Comparison of ENCODE assay signal across 8 mouse cellular contexts in genomic region chr11:93968848-93969128, GRCm38 (mm10). TPM values are rescaled to one million over a fixed set of nuclear protein-coding genes. Genes with fewer than 3 reads are reported as not detected.
DNase-seq lines count a peak whose midpoint lies in the region; ATAC-seq and TF ChIP-seq lines count a peak whose summit lies in the region.

No protein-coding gene starts in this region.

- no peaks in the 10 kb centered on the region for H3K9me3 ChIP-seq in hindbrain, embryonic 15.5 days
- no peaks in the 10 kb centered on the region for H3K9me3 ChIP-seq in midbrain, embryonic 13.5 days

- H3K4me3 ChIP-seq in kidney, adult 2 months (ENCODE audit: insufficient read depth, low read depth, low read length) = no peak overlapping the region
- peak overlapping the region; percentile 96; the same call in 1 of the 2 replicates for H3K4me3 ChIP-seq in hindbrain, embryonic 15.5 days
- H3K4me3 ChIP-seq in midbrain, embryonic 13.5 days (replicated peaks) = peak overlapping the region; percentile 74
- H3K4me3 ChIP-seq in thymus, adult 2 months (ENCODE audit: control insufficient read depth, insufficient read depth, low read length) = no peak overlapping the region

- peak overlapping the region; percentile 34; the same call in 1 of the 2 replicates for H3K9ac ChIP-seq in hindbrain, embryonic 15.5 days
- peak overlapping the region; percentile 33; the same call in 1 of the 2 replicates for H3K9ac ChIP-seq in midbrain, embryonic 13.5 days (replicated peaks)

- H3K27ac ChIP-seq in kidney, adult 2 months (ENCODE audit: insufficient read depth, low read depth, low read length) = peak overlapping the region; percentile 34; the same call in 1 of the 2 replicates
- H3K27ac ChIP-seq in hindbrain, embryonic 15.5 days (replicated peaks) = peak overlapping the region; percentile 90
- H3K27ac ChIP-seq in midbrain, embryonic 13.5 days = peak overlapping the region; percentile 75
- H3K27ac ChIP-seq in thymus, adult 2 months (ENCODE audit: control insufficient read depth, insufficient read depth, low read length) = no peak overlapping the region

- no peaks in the 10 kb centered on the region for H3K27me3 ChIP-seq in kidney, adult 2 months (replicated peaks; ENCODE audit: control insufficient read depth, insufficient read depth, low read length)
- no peaks in the 10 kb centered on the region for H3K27me3 ChIP-seq in hindbrain, embryonic 15.5 days
- no peaks in the 10 kb centered on the region for H3K27me3 ChIP-seq in midbrain, embryonic 13.5 days
- H3K27me3 ChIP-seq in thymus, adult 2 months (ENCODE audit: control insufficient read depth, insufficient read depth, low read length) = no peaks in the 10 kb centered on the region

- TF ChIP-seq CTCF in kidney, adult 2 months (conservative IDR thresholded peaks at IDR 0.05; ENCODE audit: insufficient read depth, insufficient read length, low read depth, low read length) = no peak
- TF ChIP-seq CTCF in thymus, adult 2 months (IDR thresholded peaks at IDR 0.05; ENCODE audit: borderline replicate concordance, control insufficient read depth, extremely low read depth, insufficient read depth, low read length, poor library complexity) = no peak

- DNase-seq in kidney, adult 2 months = no peak
- no peak for DNase-seq in kidney, postnatal 10 days
- DNase-seq in c-Kit-negative CD71-positive TER-119-positive erythroid progenitor cells, embryonic 14.5 days (ENCODE audit: low read depth, low spot score) = peak; percentile 8
- no peak for DNase-seq in urinary bladder, postnatal 25 days (ENCODE audit: low spot score)
- DNase-seq in left cerebral cortex, adult 18-20 months (ENCODE audit: low spot score in 2 of 2) = no peak
- no peak for DNase-seq in thymus, adult 2 months

- ATAC-seq in hindbrain, embryonic 15.5 days (ENCODE audit: low FRiP score, low read depth) = no peak
- ATAC-seq in midbrain, embryonic 13.5 days = 0 out of 2 replicates have a peak, but pooled peaks have one; percentile 28

- TF ChIP-seq POLR2A in kidney, adult 2 months (IDR thresholded peaks at IDR 0.05; ENCODE audit: low read depth, low read length) = no peak
- TF ChIP-seq POLR2A in thymus, adult 2 months (IDR thresholded peaks at IDR 0.05; ENCODE audit: control insufficient read depth, extremely low read depth, insufficient read depth, low read length, poor library complexity) = no peak

- 38% methylated on average over 6 of the region's 6 CpGs for WGBS in kidney, adult 2 months
- WGBS in hindbrain, embryonic 15.5 days = 50% methylated on average over 6 of the region's 6 CpGs
- WGBS in midbrain, embryonic 13.5 days = 43% methylated on average over 6 of the region's 6 CpGs
- WGBS in thymus, adult 2 months = 48% methylated on average over 6 of the region's 6 CpGs

- peaks cover 3% of the 10 kb centered on the region; the same call in 1 of the 2 replicates for H3K4me1 ChIP-seq in kidney, adult 2 months (ENCODE audit: control insufficient read depth, insufficient read depth, low read length)
- H3K4me1 ChIP-seq in hindbrain, embryonic 15.5 days (replicated peaks) = peaks cover 27% of the 10 kb centered on the region
- H3K4me1 ChIP-seq in midbrain, embryonic 13.5 days (replicated peaks) = peaks cover 31% of the 10 kb centered on the region
- H3K4me1 ChIP-seq in thymus, adult 2 months (replicated peaks; ENCODE audit: control insufficient read depth, insufficient read depth, low read length) = peaks cover 5% of the 10 kb centered on the region

- H3K4me2 ChIP-seq in hindbrain, embryonic 15.5 days = peak overlapping the region; percentile 48
- peak overlapping the region; percentile 32 for H3K4me2 ChIP-seq in midbrain, embryonic 13.5 days (replicated peaks)

- peaks cover 2% of the 10 kb centered on the region; the same call in 1 of the 2 replicates for H3K36me3 ChIP-seq in kidney, adult 2 months (ENCODE audit: control insufficient read depth, insufficient read depth, low read length)
- peaks cover 20% of the 10 kb centered on the region for H3K36me3 ChIP-seq in hindbrain, embryonic 15.5 days
- peaks cover 24% of the 10 kb centered on the region for H3K36me3 ChIP-seq in midbrain, embryonic 13.5 days
- peaks cover 13% of the 10 kb centered on the region; the same call in 1 of the 2 replicates for H3K36me3 ChIP-seq in thymus, adult 2 months (ENCODE audit: control insufficient read depth, insufficient read depth, low read length)

RNA-seq across cellular contexts. Expression of gene Nme1, which starts 0.5 kb away (rescaled TPM):
- polyA plus RNA-seq in kidney, adult 2 months (2012; rRNA removed) = 158 and 178 TPM in 2 replicates
- polyA plus RNA-seq in hindbrain, embryonic 15.5 days (2015; fragmentation: Nextera tagmentation; extraction: Ambion mirVana) = 346 and 369 TPM in 2 replicates
- polyA plus RNA-seq in midbrain, embryonic 13.5 days (2015; fragmentation: Nextera tagmentation; extraction: Ambion mirVana) = 383 and 407 TPM in 2 replicates
- 100 to 1,000 TPM; 108 to 123 TPM for total RNA-seq in left cerebral cortex, adult 18-20 months (2021)
- polyA plus RNA-seq in thymus, adult 2 months (2012; rRNA removed) = 188 and 217 TPM in 2 replicates

RNA-seq across cellular contexts. Expression of gene Gm20390, which starts 0.7 kb away (rescaled TPM):
- polyA plus RNA-seq in kidney, adult 2 months (2012; rRNA removed) = 45.1 and 88.3 TPM in 2 replicates
- 369 and 383 TPM in 2 replicates for polyA plus RNA-seq in hindbrain, embryonic 15.5 days (2015; fragmentation: Nextera tagmentation; extraction: Ambion mirVana)
- polyA plus RNA-seq in midbrain, embryonic 13.5 days (2015; fragmentation: Nextera tagmentation; extraction: Ambion mirVana) = 331 and 360 TPM in 2 replicates
- 100 to 1,000 TPM; 105 to 113 TPM for total RNA-seq in left cerebral cortex, adult 18-20 months (2021)
- polyA plus RNA-seq in thymus, adult 2 months (2012; rRNA removed) = 8.1 and 16.1 TPM in 2 replicates

RNA-seq across cellular contexts. Expression of gene Nme2, which starts 12.7 kb away (rescaled TPM):
- polyA plus RNA-seq in kidney, adult 2 months (2012; rRNA removed) = 380 and 386 TPM in 2 replicates
- polyA plus RNA-seq in hindbrain, embryonic 15.5 days (2015; fragmentation: Nextera tagmentation; extraction: Ambion mirVana) = 94.8 and 100 TPM in 2 replicates
- 63.8 and 79.7 TPM in 2 replicates for polyA plus RNA-seq in midbrain, embryonic 13.5 days (2015; fragmentation: Nextera tagmentation; extraction: Ambion mirVana)
- total RNA-seq in left cerebral cortex, adult 18-20 months (2021) = 10 to 100 TPM; 65.5 to 77.6 TPM
- polyA plus RNA-seq in thymus, adult 2 months (2012; rRNA removed) = 151 and 178 TPM in 2 replicates

RNA-seq across cellular contexts. Expression of gene Spag9, which starts 27.1 kb away (rescaled TPM):
- polyA plus RNA-seq in kidney, adult 2 months (2012; rRNA removed) = 19.1 and 24.6 TPM in 2 replicates
- polyA plus RNA-seq in hindbrain, embryonic 15.5 days (2015; fragmentation: Nextera tagmentation; extraction: Ambion mirVana) = 77.4 and 89.5 TPM in 2 replicates
- polyA plus RNA-seq in midbrain, embryonic 13.5 days (2015; fragmentation: Nextera tagmentation; extraction: Ambion mirVana) = 108 and 109 TPM in 2 replicates
- total RNA-seq in left cerebral cortex, adult 18-20 months (2021) = 100 to 1,000 TPM; 267 to 275 TPM
- polyA plus RNA-seq in thymus, adult 2 months (2012; rRNA removed) = 22.0 and 32.6 TPM in 2 replicates

Comparison
In these comparisons a context has a peak if more than half of its experiments do, and no peak if none do; other contexts are left out.
1. H3K4me3 ChIP-seq: peak in hindbrain, embryonic 15.5 days (single experiment) and midbrain, embryonic 13.5 days (single experiment); none in kidney, adult 2 months (single experiment) and thymus, adult 2 months (single experiment).